ENCODE assay signal across 10 mouse cellular contexts in the genomic region with DNA sequence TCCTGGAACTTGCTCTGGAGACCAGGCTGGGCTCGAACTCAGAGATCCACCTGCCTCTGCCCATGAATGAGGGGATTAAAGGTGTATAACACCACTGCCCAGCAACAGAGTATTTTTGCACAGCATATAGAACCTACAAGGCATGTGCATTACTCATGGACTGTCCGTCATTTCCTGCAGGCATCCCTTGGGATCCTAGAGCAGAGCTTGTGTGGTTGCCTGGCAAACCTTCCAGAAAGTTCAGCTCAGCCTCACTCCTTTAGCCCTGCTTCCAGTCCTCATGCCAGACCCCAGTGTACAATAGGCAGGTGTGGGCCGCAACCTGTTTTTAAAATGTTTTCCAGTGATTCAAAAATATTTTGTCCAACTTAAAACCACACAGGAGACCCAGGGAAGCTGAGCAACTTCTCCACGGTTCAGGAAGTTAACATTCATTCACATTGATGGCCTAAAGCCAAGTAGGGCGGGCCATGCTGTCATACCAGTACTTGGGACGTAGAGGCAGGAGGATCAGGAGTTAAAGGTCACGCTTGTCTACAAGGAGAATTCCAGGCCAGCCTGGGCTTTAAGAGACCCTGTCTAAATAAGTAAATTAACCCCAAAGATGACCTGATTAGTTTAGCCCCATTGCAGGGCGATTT. TPM values are rescaled to one million over a fixed set of nuclear protein-coding genes. Genes with fewer than 3 reads are reported as not detected.
DNase-seq lines count a peak whose midpoint lies in the region; ATAC-seq lines count a peak whose summit lies in the region.
"Had no signal": no experiment of that assay in that cellular context is flagged by ENCODE, and none has a peak within 500 bp of the region (broad histone marks: within the 10 kb centered on the region; RNA-seq: fewer than 3 reads in every experiment).

No protein-coding gene starts in this region.

- H3K27me3 ChIP-seq in heart, embryonic 16.5 days (ENCODE audit: control insufficient read depth, insufficient read depth, low read length) = no peaks in the 10 kb centered on the region
- H3K27me3 ChIP-seq in heart, embryonic 11.5 days (ENCODE audit: control insufficient read depth, insufficient read depth, low read length) = no peaks in the 10 kb centered on the region

- no peaks in the 10 kb centered on the region for H3K36me3 ChIP-seq in heart, embryonic 16.5 days (ENCODE audit: control insufficient read depth, insufficient read depth)
- H3K36me3 ChIP-seq in heart, embryonic 11.5 days (ENCODE audit: control insufficient read depth, insufficient read depth, low read length) = no peaks in the 10 kb centered on the region

- H3K4me3 ChIP-seq in heart, embryonic 16.5 days (ENCODE audit: low read length) = no peak overlapping the region
- H3K4me3 ChIP-seq in heart, embryonic 11.5 days (ENCODE audit: low read depth, low read length) = no peak overlapping the region

- no peaks in the 10 kb centered on the region for H3K4me1 ChIP-seq in heart, embryonic 16.5 days (ENCODE audit: control insufficient read depth, insufficient read depth, low read length)
- H3K4me1 ChIP-seq in heart, embryonic 11.5 days (ENCODE audit: control insufficient read depth, insufficient read depth, low read length) = no peaks in the 10 kb centered on the region

- ATAC-seq in heart, embryonic 16.5 days (replicated peaks; ENCODE audit: extremely low read depth, insufficient read depth, low FRiP score) = no peak; the same call in 1 of the 2 replicates
- ATAC-seq in heart, embryonic 11.5 days (replicated peaks; ENCODE audit: insufficient number of reproducible peaks, low FRiP score, low TSS enrichment) = no peak
- ATAC-seq: hindbrain, postnatal 0 days had no signal

- peak; percentile 81 for DNase-seq in NIH3T3 (ENCODE audit: low read depth)
- peak; percentile 67 to 79 for DNase-seq in kidney, adult 8-10 months
- DNase-seq in lung, postnatal 14 days = peak; percentile 32
- DNase-seq in cerebellum, adult 18-20 months = no peak
- no peak for DNase-seq in thymus, adult 18-20 months
- DNase-seq in layer of hippocampus, postnatal 36 days = no peak
- DNase-seq: cerebellum, adult 9-10 months had no signal

- 0 out of 2 replicates have a peak overlapping the region, but pooled peaks have one; percentile 13 for H3K27ac ChIP-seq in heart, embryonic 16.5 days (ENCODE audit: low read length)
- no peak overlapping the region for H3K27ac ChIP-seq in heart, embryonic 11.5 days (ENCODE audit: low read depth, low read length)
- H3K27ac ChIP-seq: hindbrain, postnatal 0 days had no signal

- 53% methylated on average over 8 of the region's 8 CpGs for WGBS in heart, embryonic 16.5 days
- WGBS in heart, embryonic 11.5 days (ENCODE audit: insufficient replicate concordance) = 60% methylated on average over 8 of the region's 8 CpGs

- no peaks in the 10 kb centered on the region for H3K9me3 ChIP-seq in heart, embryonic 16.5 days (replicated peaks; ENCODE audit: control insufficient read depth, low read length)
- H3K9me3 ChIP-seq in heart, embryonic 11.5 days (replicated peaks; ENCODE audit: control insufficient read depth, low read length) = no peaks in the 10 kb centered on the region

- H3K4me2 ChIP-seq in heart, embryonic 16.5 days (ENCODE audit: low read depth, low read length) = no peak overlapping the region
- no peak overlapping the region for H3K4me2 ChIP-seq in heart, embryonic 11.5 days

- no peak overlapping the region for H3K9ac ChIP-seq in heart, embryonic 16.5 days (ENCODE audit: low read length)
- no peak overlapping the region for H3K9ac ChIP-seq in heart, embryonic 11.5 days (ENCODE audit: low read depth, low read length)

RNA-seq across cellular contexts. Expression of a gene that starts 15.3 kb away (rescaled TPM):
- polyA plus RNA-seq in heart, embryonic 16.5 days (2015; fragmentation: Nextera tagmentation; extraction: Ambion mirVana) = 65.7 and 66.8 TPM in 2 replicates
- polyA plus RNA-seq in heart, embryonic 11.5 days (2014; fragmentation: Nextera tagmentation; extraction: Ambion mirVana) = 47.3 and 68.5 TPM in 2 replicates
- 10 to 100 TPM; 34.0 to 35.6 TPM for total RNA-seq in layer of hippocampus, postnatal 36 days (2021)

Comparison
In these comparisons a context has a peak if more than half of its experiments do, and no peak if none do; other contexts are left out.
1. DNase-seq: peak in NIH3T3 (single experiment), kidney, adult 8-10 months (2 of 2) and lung, postnatal 14 days (single experiment); none in cerebellum, adult 18-20 months (0 of 2), thymus, adult 18-20 months (0 of 2) and layer of hippocampus, postnatal 36 days (0 of 2).